Mouse (Mus musculus) liver, embryonic 14.5 days (tissue): ENCODE measurements around the gene Gja4.

ENCODE experiments used
- CTCF ChIP-seq: IDR thresholded peaks from 2 replicates; pipeline ENCODE4 v1.5.1; 2016; ENCODE audit warnings: antibody characterized with exemption, low read depth, control low read depth
- EP300 ChIP-seq: IDR thresholded peaks from 2 replicates; pipeline ENCODE4 v1.6.1; 2016; ENCODE audit warnings: antibody characterized with exemption, low read depth

- no peak for TF ChIP-seq CTCF
- TF ChIP-seq EP300: no peak
These were observed 11.4 kb upstream of the Gja4 start for GRCm38 (mm10) chr4:127325276-127325675.
